Mouse (Mus musculus) monocyte, adult 2 months (primary cell): Measurements from ENCODE around the gene Mblac1.
"Not testable (repeated sequence)": the region's sequence is repeated elsewhere in the genome, so short reads cannot be mapped to it uniquely, and the experiment has no call there.

ENCODE experiments used
- DNase-seq, 2 experiments: peaks; one replicate each; pipeline ENCODE4 v3.0.0; 2022; ENCODE audit warnings: low spot score in 2 of 2, low read depth in 1 of 2

The Mblac1 gene

DNA sequence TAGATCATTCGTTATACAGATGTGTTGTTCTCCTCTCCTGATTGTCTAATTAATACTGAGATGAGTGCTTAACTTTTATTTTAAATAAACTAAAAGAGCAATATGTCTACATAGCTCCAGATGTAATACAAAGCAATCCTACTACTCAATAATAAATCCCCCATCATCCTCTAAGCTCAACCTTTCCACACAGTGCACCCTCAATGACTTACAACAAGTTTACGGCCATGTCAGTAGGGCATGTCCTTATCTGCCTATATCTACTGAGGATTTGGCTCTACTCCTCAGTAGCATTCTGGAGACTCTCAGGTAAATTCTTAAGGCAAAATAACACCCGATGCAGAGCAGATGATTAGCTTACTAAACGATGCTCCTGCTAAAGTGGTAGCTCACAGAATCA, 13.8 kb downstream of the Mblac1 start:
- no peak for DNase-seq

DNA sequence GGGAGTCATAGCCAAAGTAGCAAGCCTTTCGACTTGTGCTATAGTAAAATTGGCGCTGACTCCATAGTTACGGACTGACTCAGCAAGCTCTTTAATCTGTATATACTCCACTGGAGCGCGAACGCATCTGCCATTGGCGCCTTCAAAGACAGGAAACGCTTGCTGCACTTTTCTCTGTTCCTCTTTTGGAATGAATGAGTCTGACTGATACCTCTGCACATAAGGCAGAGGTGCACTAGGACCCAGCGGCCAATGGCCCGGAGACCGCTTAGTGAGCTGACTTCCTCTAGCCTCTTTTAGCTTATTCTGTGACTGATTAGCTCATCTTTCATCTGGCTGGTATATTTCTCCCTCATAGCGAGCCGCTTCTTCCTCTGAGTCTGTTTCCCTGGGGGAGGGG, 22.5 kb downstream of the Mblac1 start:
- not testable (repeated sequence) for DNase-seq

DNA sequence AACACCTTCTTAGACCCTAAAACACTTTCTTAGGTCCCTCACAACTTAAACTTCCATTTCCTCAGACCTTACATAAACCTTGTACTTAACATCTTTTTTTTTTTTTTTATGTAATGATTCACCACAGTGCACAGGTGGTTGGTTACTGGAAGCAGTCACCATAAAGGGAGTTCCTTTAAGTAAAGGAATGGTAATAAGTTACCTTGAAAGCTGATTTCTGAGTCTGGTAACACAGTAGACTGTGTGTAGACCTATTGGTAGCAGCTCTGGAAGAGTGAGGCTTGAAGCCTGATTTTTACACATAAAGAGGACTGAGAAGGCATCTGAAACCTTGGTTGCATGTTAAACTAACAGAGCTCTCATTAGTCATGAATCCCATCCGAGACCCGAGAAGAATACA, 25.8 kb downstream of the Mblac1 start:
- no peak for DNase-seq

GRCm38 (mm10) chr5:138222111-138222510, 28.0 kb downstream of the Mblac1 start:
- DNase-seq = peak; percentile 61 to 85

GRCm38 (mm10) chr5:138223287-138223686, 29.2 kb downstream of the Mblac1 start:
- DNase-seq = no peak

GRCm38 (mm10) chr5:138225700-138226099, 31.6 kb downstream of the Mblac1 start, which contains the start of gene Nxpe5:
Nxpe5 (plus strand) TSS chr5:138225898.
- no peak for DNase-seq

GRCm38 (mm10) chr5:138226491-138226890, 32.4 kb downstream of the Mblac1 start:
- no peak for DNase-seq

DNA sequence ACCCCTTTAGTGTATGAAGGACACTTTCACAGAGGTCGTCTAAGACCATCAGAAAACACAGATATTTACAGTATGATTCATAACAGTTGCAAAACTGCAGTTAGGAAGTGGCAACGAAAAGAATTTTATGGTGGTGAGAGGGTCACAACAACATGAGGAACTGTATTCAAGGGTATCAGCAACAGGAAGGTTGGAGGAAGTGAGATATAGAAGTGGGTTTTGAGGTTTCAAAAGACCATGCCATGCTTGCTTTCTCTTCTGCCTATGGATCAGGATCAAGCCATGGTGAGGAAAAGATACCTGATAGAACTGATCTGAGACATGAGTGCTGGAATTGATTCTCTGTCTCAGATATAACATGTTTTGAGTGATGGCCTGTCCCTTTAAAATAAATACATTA, 33.3 kb downstream of the Mblac1 start:
- no peak for DNase-seq

DNA sequence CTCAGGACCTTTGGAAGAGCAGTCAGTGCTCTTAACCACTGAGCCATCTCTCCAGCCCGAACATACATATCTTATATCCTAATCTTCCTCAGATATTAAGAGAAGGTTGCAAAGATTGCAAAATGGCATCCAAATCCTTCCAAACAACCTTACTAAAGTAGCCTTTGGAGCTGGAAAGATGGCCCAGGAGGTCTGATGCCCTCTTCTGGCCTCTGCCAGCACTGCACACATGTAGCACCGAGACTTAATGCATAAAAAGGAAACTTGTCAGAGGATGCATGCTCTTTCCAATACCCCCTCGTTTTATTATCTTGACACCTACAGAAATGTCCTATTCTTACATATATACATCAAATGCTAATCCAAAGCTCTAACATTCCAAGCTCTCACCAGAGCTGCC, 33.9 kb downstream of the Mblac1 start:
- no peak for DNase-seq

DNA sequence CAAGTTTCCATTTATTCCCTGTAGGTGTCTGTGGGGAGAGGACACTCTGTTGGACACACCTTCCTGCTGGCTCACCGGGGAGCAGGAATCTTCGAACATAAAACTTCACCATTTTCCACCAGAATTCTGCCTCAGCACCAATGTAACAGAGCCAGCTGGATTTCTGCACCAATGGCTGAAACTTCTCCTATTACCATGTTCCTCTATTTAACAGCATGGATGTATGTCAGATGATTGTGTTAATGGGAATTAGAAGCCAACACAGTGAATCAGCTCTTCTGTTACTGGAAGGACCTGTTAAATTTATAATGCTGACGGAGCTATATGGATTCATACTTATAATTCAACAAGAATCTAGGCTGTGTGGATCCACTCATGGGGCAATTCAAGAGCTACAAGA, 35.4 kb downstream of the Mblac1 start:
- no peak for DNase-seq

GRCm38 (mm10) chr5:138233778-138234177, 39.7 kb downstream of the Mblac1 start:
- no peak for DNase-seq

- DNase-seq = no peak
Observed at GRCm38 (mm10) chr5:138234224-138234623, 40.1 kb downstream of the Mblac1 start.

DNA sequence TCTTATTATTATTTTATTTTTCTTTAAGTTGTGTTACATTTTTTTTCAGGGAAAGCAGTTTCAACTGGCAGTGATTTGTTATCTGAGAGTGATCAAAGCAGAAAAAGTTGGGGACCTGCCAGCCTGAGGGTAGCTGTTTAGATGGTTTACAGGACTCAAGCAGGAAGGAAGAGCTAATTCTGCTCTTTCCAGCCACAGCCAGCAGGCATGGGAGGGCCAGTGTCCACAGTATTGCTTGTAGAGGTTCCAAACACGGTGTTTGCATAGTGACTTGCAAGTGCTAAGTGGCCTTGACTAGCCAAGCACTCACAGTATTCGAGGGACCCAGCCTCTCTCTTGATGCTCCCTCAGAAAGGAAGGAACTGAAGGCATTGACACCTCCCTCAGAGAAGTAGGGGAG, 47.4 kb downstream of the Mblac1 start:
- no peak for DNase-seq
